Mouse (Mus musculus): Measurements from ENCODE around the gene Ano6. TPM values are rescaled to one million over a fixed set of nuclear protein-coding genes. Genes with fewer than 3 reads are reported as not detected.

The Ano6 gene
- polyA plus RNA-seq, 1 experiment from 2014 or later: 24.6 TPM

GRCm38 (mm10) chr15:95751832-95752676 lies 38.6 kb upstream of the Ano6 start:
- no peak for ATAC-seq
- Histone ChIP-seq H3K27ac (ENCODE audit: low read length) (no peak overlapping the region), H3K9ac (ENCODE audit: low read depth, low read length) (no peak overlapping the region), H3K36me3 (ENCODE audit: control insufficient read depth, insufficient read depth, low read length) (no peaks in the 10 kb centered on the region), H3K4me3 (ENCODE audit: low read depth, low read length) (no peak overlapping the region), H3K27me3 (ENCODE audit: control insufficient read depth, insufficient read depth, low read depth, low read length) (no peaks in the 10 kb centered on the region), H3K4me2 (ENCODE audit: low read length) (no peak overlapping the region), H3K9me3 (replicated peaks; ENCODE audit: control insufficient read depth, low read length, poor library complexity, severe bottlenecking) (no peaks in the 10 kb centered on the region), H3K4me1 (ENCODE audit: control insufficient read depth, insufficient read depth, low read length) (no peaks in the 10 kb centered on the region)
- 90% methylated on average over 8 of the region's 8 CpGs for WGBS

- Histone ChIP-seq H3K27ac (ENCODE audit: low read length) (no peak overlapping the region), H3K4me1 (ENCODE audit: control insufficient read depth, insufficient read depth, low read length) (no peaks in the 10 kb centered on the region), H3K4me3 (ENCODE audit: low read depth, low read length) (no peak overlapping the region), H3K4me2 (ENCODE audit: low read length) (no peak overlapping the region), H3K9ac (ENCODE audit: low read depth, low read length) (no peak overlapping the region), H3K9me3 (replicated peaks; ENCODE audit: control insufficient read depth, low read length, poor library complexity, severe bottlenecking) (no peaks in the 10 kb centered on the region), H3K36me3 (ENCODE audit: control insufficient read depth, insufficient read depth, low read length) (no peaks in the 10 kb centered on the region), H3K27me3 (ENCODE audit: control insufficient read depth, insufficient read depth, low read depth, low read length) (no peaks in the 10 kb centered on the region)
- ATAC-seq: no peak
- 89% methylated on average over 5 of the region's 5 CpGs for WGBS
Observed at GRCm38 (mm10) chr15:95752677-95753019, 38.0 kb upstream of the Ano6 start.

- no peak overlapping the region for H3K4me3 ChIP-seq (ENCODE audit: low read depth, low read length)
- H3K27me3 ChIP-seq (ENCODE audit: control insufficient read depth, insufficient read depth, low read depth, low read length): no peaks in the 10 kb centered on the region
- no peak for ATAC-seq
- H3K36me3 ChIP-seq (ENCODE audit: control insufficient read depth, insufficient read depth, low read length): no peaks in the 10 kb centered on the region
- no peak overlapping the region for H3K4me2 ChIP-seq (ENCODE audit: low read length)
- 79% methylated on average over 3 of the region's 5 CpGs for WGBS
- no peak overlapping the region for H3K27ac ChIP-seq (ENCODE audit: low read length)
- H3K4me1 ChIP-seq (ENCODE audit: control insufficient read depth, insufficient read depth, low read length): no peaks in the 10 kb centered on the region
- no peak overlapping the region for H3K9ac ChIP-seq (ENCODE audit: low read depth, low read length)
- no peaks in the 10 kb centered on the region for H3K9me3 ChIP-seq (replicated peaks; ENCODE audit: control insufficient read depth, low read length, poor library complexity, severe bottlenecking)
Observed at GRCm38 (mm10) chr15:95753031-95753430, 37.6 kb upstream of the Ano6 start.

- Histone ChIP-seq H3K9ac (ENCODE audit: low read depth, low read length) (no peak overlapping the region), H3K36me3 (ENCODE audit: control insufficient read depth, insufficient read depth, low read length) (no peaks in the 10 kb centered on the region), H3K27ac (ENCODE audit: low read length) (no peak overlapping the region), H3K4me2 (ENCODE audit: low read length) (no peak overlapping the region), H3K4me1 (ENCODE audit: control insufficient read depth, insufficient read depth, low read length) (no peaks in the 10 kb centered on the region), H3K9me3 (replicated peaks; ENCODE audit: control insufficient read depth, low read length, poor library complexity, severe bottlenecking) (no peaks in the 10 kb centered on the region), H3K27me3 (ENCODE audit: control insufficient read depth, insufficient read depth, low read depth, low read length) (no peaks in the 10 kb centered on the region; the same call in 1 of the 2 replicates), H3K4me3 (ENCODE audit: low read depth, low read length) (no peak overlapping the region)
- no peak for ATAC-seq
- WGBS: 68% methylated on average over 10 of the region's 10 CpGs
Observed at GRCm38 (mm10) chr15:95757169-95757568, 33.5 kb upstream of the Ano6 start.

GRCm38 (mm10) chr15:95758069-95758468 lies 32.6 kb upstream of the Ano6 start:
- no peak overlapping the region for H3K9ac ChIP-seq (ENCODE audit: low read depth, low read length)
- H3K27ac ChIP-seq (ENCODE audit: low read length): no peak overlapping the region
- H3K9me3 ChIP-seq (replicated peaks; ENCODE audit: control insufficient read depth, low read length, poor library complexity, severe bottlenecking): no peaks in the 10 kb centered on the region
- H3K4me2 ChIP-seq (ENCODE audit: low read length): no peak overlapping the region
- H3K4me3 ChIP-seq (ENCODE audit: low read depth, low read length): no peak overlapping the region
- no peaks in the 10 kb centered on the region for H3K36me3 ChIP-seq (ENCODE audit: control insufficient read depth, insufficient read depth, low read length)
- WGBS: 86% methylated on average over 5 of the region's 5 CpGs
- H3K4me1 ChIP-seq (ENCODE audit: control insufficient read depth, insufficient read depth, low read length): no peaks in the 10 kb centered on the region
- no peak for ATAC-seq
- H3K27me3 ChIP-seq (ENCODE audit: control insufficient read depth, insufficient read depth, low read depth, low read length): no peaks in the 10 kb centered on the region; the same call in 1 of the 2 replicates

- WGBS: 88% methylated on average over 12 of the region's 12 CpGs
- no peak overlapping the region for H3K4me3 ChIP-seq (ENCODE audit: low read depth, low read length)
- no peaks in the 10 kb centered on the region for H3K4me1 ChIP-seq (ENCODE audit: control insufficient read depth, insufficient read depth, low read length)
- no peaks in the 10 kb centered on the region for H3K36me3 ChIP-seq (ENCODE audit: control insufficient read depth, insufficient read depth, low read length)
- H3K9me3 ChIP-seq (replicated peaks; ENCODE audit: control insufficient read depth, low read length, poor library complexity, severe bottlenecking): no peaks in the 10 kb centered on the region
- H3K4me2 ChIP-seq (ENCODE audit: low read length): no peak overlapping the region
- H3K9ac ChIP-seq (ENCODE audit: low read depth, low read length): no peak overlapping the region
- H3K27ac ChIP-seq (ENCODE audit: low read length): no peak overlapping the region
- ATAC-seq: no peak
- no peaks in the 10 kb centered on the region; the same call in 1 of the 2 replicates for H3K27me3 ChIP-seq (ENCODE audit: control insufficient read depth, insufficient read depth, low read depth, low read length)
Observed at GRCm38 (mm10) chr15:95758696-95759434, 31.8 kb upstream of the Ano6 start.

GRCm38 (mm10) chr15:95759857-95760256 lies 30.8 kb upstream of the Ano6 start:
- 83% methylated on average over 6 of the region's 6 CpGs for WGBS
- Histone ChIP-seq H3K9me3 (replicated peaks; ENCODE audit: control insufficient read depth, low read length, poor library complexity, severe bottlenecking) (no peaks in the 10 kb centered on the region), H3K4me1 (ENCODE audit: control insufficient read depth, insufficient read depth, low read length) (no peaks in the 10 kb centered on the region), H3K4me2 (ENCODE audit: low read length) (no peak overlapping the region), H3K27ac (ENCODE audit: low read length) (no peak overlapping the region), H3K36me3 (ENCODE audit: control insufficient read depth, insufficient read depth, low read length) (no peaks in the 10 kb centered on the region), H3K27me3 (ENCODE audit: control insufficient read depth, insufficient read depth, low read depth, low read length) (no peaks in the 10 kb centered on the region; the same call in 1 of the 2 replicates), H3K9ac (ENCODE audit: low read depth, low read length) (no peak overlapping the region), H3K4me3 (ENCODE audit: low read depth, low read length) (no peak overlapping the region)
- ATAC-seq: no peak

- Histone ChIP-seq H3K27me3 (ENCODE audit: control insufficient read depth, insufficient read depth, low read depth, low read length) (no peaks in the 10 kb centered on the region; the same call in 1 of the 2 replicates), H3K4me3 (ENCODE audit: low read depth, low read length) (no peak overlapping the region), H3K9me3 (replicated peaks; ENCODE audit: control insufficient read depth, low read length, poor library complexity, severe bottlenecking) (no peaks in the 10 kb centered on the region), H3K27ac (ENCODE audit: low read length) (no peak overlapping the region), H3K36me3 (ENCODE audit: control insufficient read depth, insufficient read depth, low read length) (no peaks in the 10 kb centered on the region), H3K9ac (ENCODE audit: low read depth, low read length) (no peak overlapping the region), H3K4me1 (ENCODE audit: control insufficient read depth, insufficient read depth, low read length) (no peaks in the 10 kb centered on the region), H3K4me2 (ENCODE audit: low read length) (no peak overlapping the region)
- WGBS: 76% methylated on average over 7 of the region's 7 CpGs
- ATAC-seq: no peak
Observed at GRCm38 (mm10) chr15:95761420-95761819, 29.2 kb upstream of the Ano6 start.

All from midbrain, embryonic 16.5 days (tissue).